Mouse (Mus musculus) liver, embryonic 14.5 days (tissue): ENCODE results near the gene Fgf22. TPM values are rescaled to one million over a fixed set of nuclear protein-coding genes. Genes with fewer than 3 reads are reported as not detected.

Experiments
- ATAC-seq: fragments of 200-750 bp; cut with Nextera tagmentation; 2 replicates; pipeline ENCODE4 v1.8.0; 2017; ENCODE audit warnings: moderate number of reproducible peaks, mild to moderate bottlenecking, moderate library complexity; ENCODE audit not compliant: insufficient read depth
- DNase-seq, 3 experiments: peaks; one replicate each; pipeline ENCODE4 v3.0.0-alpha.2; 2012 to 2013; ENCODE audit warnings: low read depth in 3 of 3, low spot score in 3 of 3
- H3K27ac ChIP-seq: fragments of 300-500 bp; sonication (generic); 2 replicates; pipeline ENCODE4 v1.5.1; 2014; ENCODE audit warnings: moderate library complexity, mild to moderate bottlenecking, control low read depth, inconsistent platforms
- H3K27me3 ChIP-seq: fragments of 300-500 bp; sonication (generic); 2 replicates; pipeline ENCODE4 v1.6.1; 2014; ENCODE audit warnings: mild to moderate bottlenecking, low read length, moderate library complexity; ENCODE audit not compliant: control insufficient read depth, insufficient read depth
- H3K36me3 ChIP-seq: fragments of 300-500 bp; sonication (generic); replicated peaks from 2 replicates; pipeline ENCODE4 v1.6.1; 2014; ENCODE audit warnings: low read depth; ENCODE audit not compliant: control insufficient read depth, insufficient read depth
- H3K4me1 ChIP-seq, 2 experiments: fragments of 200-500 bp in 1 of 2; fragments of 300-500 bp in 1 of 2; sonication (generic) in 1 of 2; replicated peaks; 2 replicates each; pipeline ENCODE4 v1.6.1; 2012 to 2014; ENCODE audit warnings: antibody characterized with exemption in 1 of 2, inconsistent platforms in 1 of 2, low read length in 1 of 2; ENCODE audit not compliant: control insufficient read depth in 2 of 2, insufficient read depth in 2 of 2
- H3K4me2 ChIP-seq: fragments of 300-500 bp; sonication (generic); 2 replicates; pipeline ENCODE4 v1.6.1; 2014; ENCODE audit warnings: low read depth, mild to moderate bottlenecking, control low read depth, moderate library complexity
- H3K4me3 ChIP-seq, 2 experiments: fragments of 200-500 bp in 1 of 2; fragments of 300-500 bp in 1 of 2; sonication (generic) in 1 of 2; 2 replicates each; pipeline ENCODE4 v1.5.1; 2012 to 2014; ENCODE audit warnings: low read depth in 2 of 2, low read length in 2 of 2, mild to moderate bottlenecking in 2 of 2, control low read depth in 1 of 2, inconsistent platforms in 1 of 2, moderate library complexity in 1 of 2; ENCODE audit not compliant: insufficient read depth in 1 of 2
- H3K9ac ChIP-seq: fragments of 300-500 bp; sonication (generic); replicated peaks from 2 replicates; pipeline ENCODE4 v1.6.1; 2014; ENCODE audit warnings: mild to moderate bottlenecking, control low read depth, moderate library complexity
- H3K9me3 ChIP-seq: fragments of 300-500 bp; sonication (generic); 2 replicates; pipeline ENCODE4 v1.6.1; 2016; ENCODE audit warnings: low read length, mixed read lengths; ENCODE audit not compliant: control insufficient read depth
- CTCF ChIP-seq: IDR thresholded peaks from 2 replicates; pipeline ENCODE4 v1.5.1; 2016; ENCODE audit warnings: antibody characterized with exemption, low read depth, control low read depth
- EP300 ChIP-seq: IDR thresholded peaks from 2 replicates; pipeline ENCODE4 v1.6.1; 2016; ENCODE audit warnings: antibody characterized with exemption, low read depth
- WGBS: fragments of 180-500 bp; shearing (Covaris S2); extraction: QIAGEN DNeasy Blood & Tissue Kit; methylation state at CpG from one replicate; pipeline ENCODE4 v1.1.7; 2014; ENCODE audit not compliant: insufficient replicate concordance; 5-methylcytosine and 5-hydroxymethylcytosine counted together
- polyA plus RNA-seq, 2 experiments: library from polyadenylated mRNA; depleted of rRNA in 1 of 2; stranded (reverse) in 1 of 2; unstranded in 1 of 2; fragments of >200 nt; fragmentation: Nextera tagmentation in 1 of 2; extraction: Ambion mirVana in 1 of 2; gene quantifications; 2 replicates each; pipeline versions ENCODE4 v1.2.1 to v1.2.3; 2012 to 2014

The Fgf22 gene
- polyA plus RNA-seq, 2 experiments: not detected

DNA sequence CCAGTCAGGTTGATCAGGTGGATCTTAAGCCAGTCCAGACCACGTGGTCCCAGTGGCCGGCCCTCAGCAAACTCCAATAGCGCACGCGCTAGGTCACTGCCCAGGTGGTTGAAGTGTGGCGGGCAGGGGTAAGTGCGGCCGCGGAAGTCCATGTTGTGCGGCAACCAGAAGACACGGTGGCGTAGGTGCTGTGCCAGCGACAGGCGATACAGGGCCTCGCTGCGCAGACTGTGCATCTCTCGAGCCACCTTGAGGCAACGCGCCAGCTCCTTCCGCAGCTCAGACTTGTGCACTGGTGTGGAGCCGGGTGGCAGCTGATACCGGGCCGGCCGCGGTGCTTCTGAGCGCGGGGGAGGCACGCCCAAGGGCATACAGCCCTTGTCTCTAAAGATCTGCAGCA, 15.6 kb upstream of the Fgf22 start:
- no peak overlapping the region for H3K4me2 ChIP-seq
- no peaks in the 10 kb centered on the region for H3K9me3 ChIP-seq
- TF ChIP-seq CTCF (no peak), EP300 (no peak)
- H3K4me1 ChIP-seq: no peaks in the 10 kb centered on the region
- 86% methylated on average over 28 of the region's 28 CpGs for WGBS
- no peak overlapping the region for H3K9ac ChIP-seq
- H3K4me3 ChIP-seq: no peak overlapping the region
- no peak for ATAC-seq
- no peaks in the 10 kb centered on the region for H3K27me3 ChIP-seq
- H3K27ac ChIP-seq: no peak overlapping the region
- H3K36me3 ChIP-seq: peaks cover 14% of the 10 kb centered on the region
- DNase-seq: no peak

DNA sequence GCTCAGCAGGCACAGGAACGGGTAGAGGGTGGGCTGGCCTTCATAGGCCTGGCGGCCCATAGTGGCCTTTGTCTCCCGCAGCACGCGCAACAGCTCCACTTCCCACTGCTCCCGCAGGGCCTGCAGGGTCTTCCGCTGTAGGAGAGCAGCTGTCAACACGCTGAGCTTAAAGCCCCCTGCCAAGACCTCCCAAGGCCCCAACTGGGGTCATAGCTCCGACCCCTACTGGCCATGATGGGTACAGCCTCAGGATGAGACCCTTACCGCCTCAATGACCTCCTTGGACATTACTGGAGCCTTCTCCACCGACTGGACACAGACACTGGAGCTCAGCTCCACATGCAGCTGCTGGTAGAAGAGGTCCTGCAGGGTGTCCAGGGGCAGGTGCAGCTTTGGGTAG, 14.0 kb upstream of the Fgf22 start:
- peaks cover 5% of the 10 kb centered on the region in 2 experiments; a peak in 3 of 4 replicates for H3K4me1 ChIP-seq
- TF ChIP-seq EP300 (no peak), CTCF (peak; percentile 51)
- no peak overlapping the region for H3K9ac ChIP-seq
- H3K4me2 ChIP-seq: no peak overlapping the region
- 77% methylated on average over 11 of the region's 11 CpGs for WGBS
- H3K36me3 ChIP-seq: peaks cover 14% of the 10 kb centered on the region
- DNase-seq: no peak
- no peak overlapping the region for H3K4me3 ChIP-seq
- no peak overlapping the region for H3K27ac ChIP-seq
- H3K27me3 ChIP-seq: no peaks in the 10 kb centered on the region
- no peaks in the 10 kb centered on the region for H3K9me3 ChIP-seq
- no peak for ATAC-seq

DNA sequence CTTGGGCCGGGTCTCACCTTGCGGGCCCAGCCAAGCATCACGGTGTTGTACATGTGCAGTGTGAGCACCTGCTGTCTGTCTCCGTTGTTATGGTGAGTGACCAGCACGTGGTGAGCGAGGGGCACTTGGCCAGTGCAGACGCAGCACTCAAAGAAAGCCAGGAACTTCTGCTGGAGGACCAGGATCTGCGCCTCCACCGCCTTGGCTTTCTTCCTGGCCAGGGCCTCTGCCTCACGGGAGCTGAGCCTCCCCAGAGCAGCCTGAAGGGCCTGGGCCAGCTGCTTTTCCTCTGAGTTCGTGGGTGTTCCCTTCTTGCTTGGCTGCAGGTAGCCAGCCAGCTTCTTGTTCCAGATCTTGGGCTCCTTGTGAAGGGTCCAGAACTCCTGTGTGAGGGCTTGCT, 11.7 kb upstream of the Fgf22 start:
- H3K9me3 ChIP-seq: no peaks in the 10 kb centered on the region
- no peak for TF ChIP-seq CTCF
- no peak for TF ChIP-seq EP300
- no peak overlapping the region for H3K4me3 ChIP-seq
- DNase-seq (no peak), ATAC-seq (no peak)
- no peak overlapping the region for H3K9ac ChIP-seq
- H3K27me3 ChIP-seq: no peaks in the 10 kb centered on the region
- H3K27ac ChIP-seq: no peak overlapping the region
- 80% methylated on average over 11 of the region's 11 CpGs for WGBS
- H3K4me2 ChIP-seq: no peak overlapping the region
- H3K36me3 ChIP-seq: peaks cover 14% of the 10 kb centered on the region
- peaks cover 11 to 12% of the 10 kb centered on the region in 2 experiments for H3K4me1 ChIP-seq

DNA sequence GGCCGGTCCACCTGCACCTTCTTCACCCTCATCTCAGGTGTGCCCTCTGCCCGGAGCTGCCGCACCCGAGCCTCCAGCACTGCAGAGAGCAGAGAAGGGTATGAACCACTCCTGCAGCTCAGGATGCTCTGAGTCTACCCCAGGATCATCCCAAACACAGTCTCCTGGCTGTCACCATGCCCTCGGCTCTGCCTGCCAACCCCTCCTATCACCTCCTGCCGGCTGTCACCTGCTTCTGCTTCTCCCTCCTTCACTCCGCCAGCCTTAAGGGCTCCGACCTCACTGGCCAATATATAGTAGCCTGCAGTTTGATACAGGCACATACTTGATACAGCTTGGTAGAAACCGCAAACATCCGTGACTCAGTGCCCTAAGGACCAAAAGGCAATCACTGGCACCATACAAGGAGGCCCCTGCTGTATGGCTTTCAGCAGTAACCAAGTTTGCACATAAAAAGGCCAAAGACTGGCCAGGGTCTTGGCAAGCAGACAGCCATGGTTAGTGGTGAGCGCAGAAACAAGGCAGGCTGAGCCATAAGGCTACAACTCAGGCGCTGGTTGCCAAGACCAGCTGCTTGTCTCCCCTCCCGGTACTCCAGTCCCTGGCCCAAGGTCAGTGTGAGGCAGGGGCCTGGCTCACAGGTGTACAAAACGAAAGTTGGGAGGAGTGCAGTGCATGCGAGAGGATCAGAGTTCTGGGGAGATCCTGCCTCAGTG, 11.1 kb upstream of the Fgf22 start:
- TF ChIP-seq CTCF (no peak), EP300 (no peak)
- Histone ChIP-seq H3K4me1 (peaks cover 11 to 12% of the 10 kb centered on the region in 2 experiments), H3K36me3 (peaks cover 14% of the 10 kb centered on the region), H3K9ac (no peak overlapping the region), H3K9me3 (no peaks in the 10 kb centered on the region), H3K4me3 (no peak overlapping the region), H3K4me2 (no peak overlapping the region), H3K27ac (no peak overlapping the region), H3K27me3 (no peaks in the 10 kb centered on the region)
- WGBS: 86% methylated on average over 15 of the region's 15 CpGs
- ATAC-seq: no peak
- no peak for DNase-seq

DNA sequence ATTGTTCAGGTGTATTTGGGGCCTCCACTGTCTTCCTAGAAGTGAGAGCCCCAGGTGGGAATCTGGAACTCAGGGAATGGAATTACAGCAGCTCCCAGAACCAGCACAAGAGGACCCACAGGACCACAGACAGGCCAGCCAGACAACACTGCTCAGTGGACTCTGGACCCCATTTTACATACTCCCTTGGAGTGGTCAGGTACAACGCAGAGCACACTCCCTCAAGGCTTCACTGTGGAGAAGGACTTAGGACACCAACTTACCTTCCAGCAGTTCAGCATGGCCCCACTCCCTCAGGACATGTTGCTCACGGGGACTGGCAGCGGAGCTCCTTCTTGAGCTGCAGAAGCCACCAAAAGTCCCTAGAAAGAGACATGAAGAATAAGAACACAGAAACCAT, 9.5 kb upstream of the Fgf22 start:
- Histone ChIP-seq H3K27ac (no peak overlapping the region), H3K27me3 (no peaks in the 10 kb centered on the region), H3K36me3 (peaks cover 3% of the 10 kb centered on the region), H3K4me3 (peak overlapping the region; percentile 61 to 88), H3K9me3 (no peaks in the 10 kb centered on the region), H3K9ac (no peak overlapping the region; the same call in 1 of the 2 replicates), H3K4me2 (peak overlapping the region; percentile 80), H3K4me1 (peaks cover 11 to 12% of the 10 kb centered on the region in 2 experiments)
- TF ChIP-seq CTCF (no peak), EP300 (no peak)
- no peak for DNase-seq
- ATAC-seq: no peak
- 87% methylated on average over 3 of the region's 3 CpGs for WGBS
